Mouse (Mus musculus): ENCODE results near the gene Zfp580.

The Zfp580 gene

GRCm38 (mm10) chr7:5036136-5036535 is 15.2 kb upstream of the Zfp580 start:
- DNase-seq: no peak

DNA sequence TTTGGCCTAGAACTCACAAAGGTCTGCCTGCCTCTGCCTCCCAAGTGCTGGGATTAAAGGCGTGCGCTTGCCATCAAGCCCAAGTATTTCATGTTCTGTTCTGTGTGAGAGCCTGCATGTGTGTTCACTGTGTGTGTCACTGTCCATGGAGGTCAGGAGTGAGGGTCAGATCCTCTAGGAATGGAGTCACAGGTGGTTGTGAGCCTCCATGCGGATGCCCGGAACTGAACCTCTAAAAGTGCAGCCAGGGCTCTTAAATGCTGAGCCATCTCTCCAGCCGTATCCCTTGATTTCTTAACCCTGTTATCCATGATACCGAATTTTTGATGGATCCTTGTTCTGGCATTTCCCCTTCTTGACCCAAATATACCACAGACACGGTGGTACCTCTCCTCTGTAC is 14.3 kb upstream of the Zfp580 start:
- no peak for DNase-seq

DNA sequence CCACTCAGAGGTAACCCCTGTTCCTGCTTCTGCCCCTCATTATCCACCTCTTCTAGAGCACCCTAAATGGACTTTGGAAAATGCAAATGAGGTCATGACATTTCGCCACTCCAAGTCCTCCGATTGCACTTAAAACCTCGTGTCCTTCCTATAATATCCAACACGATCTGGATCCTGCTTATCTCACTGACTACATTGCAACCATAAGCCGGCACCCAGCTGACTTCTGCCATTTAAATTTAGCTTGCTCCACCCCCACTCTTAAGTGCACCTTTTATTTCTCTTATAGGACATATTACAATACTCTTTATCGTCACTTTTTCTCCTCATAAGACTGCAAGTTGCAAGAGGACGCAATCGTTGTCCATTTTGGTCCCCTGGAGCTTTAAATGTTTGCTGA is 13.9 kb upstream of the Zfp580 start:
- no peak for DNase-seq

DNA sequence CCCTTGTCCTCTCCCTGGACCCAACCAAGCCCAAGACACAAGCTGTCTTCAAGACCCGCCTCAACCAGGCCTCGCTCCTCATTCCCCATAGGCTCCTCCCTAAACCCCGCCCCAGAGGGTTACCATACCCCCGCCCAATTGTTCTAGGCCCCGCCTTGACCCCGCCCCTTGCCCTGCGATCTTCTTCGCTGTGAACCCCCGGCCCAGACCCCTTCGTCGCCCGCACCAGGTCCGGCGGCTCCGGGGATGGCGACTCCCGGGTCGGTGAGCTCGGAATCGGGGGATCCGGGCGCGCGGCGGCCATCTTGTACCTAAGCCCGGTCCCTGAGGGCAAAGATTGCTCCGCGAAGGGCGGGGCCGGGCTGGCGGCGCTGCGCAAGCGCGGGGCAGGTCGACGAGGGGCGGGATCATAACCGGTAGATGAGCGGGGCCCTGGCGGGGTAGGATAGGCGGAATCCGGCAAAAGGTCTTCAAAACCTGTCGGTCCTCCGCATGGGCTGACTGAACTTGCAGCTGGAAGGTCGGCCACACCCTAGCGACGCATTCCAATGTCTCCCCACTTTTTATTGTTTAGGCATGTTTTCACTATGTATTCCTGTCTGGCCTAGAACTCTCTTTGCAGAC is 13.1 kb upstream of the Zfp580 start, which contains the start of gene Zfp784:
Zfp784 (minus strand) TSS at position 338 of the 624 bp plus-strand sequence.
- DNase-seq: peak; percentile 94

- DNase-seq: no peak
These were observed 12.4 kb upstream of the Zfp580 start for GRCm38 (mm10) chr7:5038940-5039339.

DNA sequence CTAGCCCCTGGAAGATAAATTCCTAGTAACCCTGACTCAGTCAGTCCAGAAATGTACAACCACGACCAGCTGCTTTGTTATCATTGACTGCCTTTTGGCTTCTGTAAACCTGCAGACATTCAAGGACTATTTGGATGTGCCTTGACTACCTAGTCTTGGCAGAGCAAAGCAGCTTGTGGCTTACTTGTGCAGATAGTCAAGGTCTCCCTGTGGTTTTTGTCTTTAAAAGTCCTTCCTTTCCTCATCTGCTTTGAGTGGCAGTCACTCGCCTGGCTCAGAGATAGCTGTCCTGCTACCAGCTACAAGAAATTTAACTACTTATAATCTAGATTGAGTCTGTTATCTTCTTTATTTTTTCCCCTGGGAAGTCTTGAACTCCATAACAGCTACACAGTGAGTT is 6.4 kb upstream of the Zfp580 start:
- no peak for DNase-seq

- no peak for DNase-seq
These were observed 5.2 kb upstream of the Zfp580 start for GRCm38 (mm10) chr7:5046112-5046511.

DNA sequence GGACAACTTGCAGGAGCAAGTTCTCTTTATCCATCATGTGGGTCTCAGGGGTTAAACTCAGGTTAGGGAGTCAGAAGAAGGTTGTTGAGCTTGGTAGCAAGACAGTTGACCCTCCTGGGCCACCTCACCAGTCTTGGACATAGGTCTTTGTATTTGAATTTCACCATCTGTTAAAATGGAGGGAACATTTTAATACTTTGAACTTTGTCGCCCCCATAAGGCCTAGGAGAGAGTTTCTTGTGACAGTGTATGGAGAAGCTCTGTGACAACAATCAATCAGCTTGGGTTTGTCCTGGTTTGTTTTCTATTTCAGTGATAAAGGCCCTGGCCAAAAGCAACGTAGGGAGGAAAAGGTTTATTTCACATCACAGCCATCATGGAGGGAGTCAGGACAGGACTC is 4.0 kb upstream of the Zfp580 start:
- no peak for DNase-seq

- no peak for DNase-seq
These were observed 1.1 kb downstream of the Zfp580 start for GRCm38 (mm10) chr7:5052438-5052837.

- no peak for DNase-seq
These were observed 1.6 kb downstream of the Zfp580 start for GRCm38 (mm10) chr7:5052931-5053343.

- DNase-seq: no peak
These were observed 2.3 kb downstream of the Zfp580 start for GRCm38 (mm10) chr7:5053456-5054179.

DNA sequence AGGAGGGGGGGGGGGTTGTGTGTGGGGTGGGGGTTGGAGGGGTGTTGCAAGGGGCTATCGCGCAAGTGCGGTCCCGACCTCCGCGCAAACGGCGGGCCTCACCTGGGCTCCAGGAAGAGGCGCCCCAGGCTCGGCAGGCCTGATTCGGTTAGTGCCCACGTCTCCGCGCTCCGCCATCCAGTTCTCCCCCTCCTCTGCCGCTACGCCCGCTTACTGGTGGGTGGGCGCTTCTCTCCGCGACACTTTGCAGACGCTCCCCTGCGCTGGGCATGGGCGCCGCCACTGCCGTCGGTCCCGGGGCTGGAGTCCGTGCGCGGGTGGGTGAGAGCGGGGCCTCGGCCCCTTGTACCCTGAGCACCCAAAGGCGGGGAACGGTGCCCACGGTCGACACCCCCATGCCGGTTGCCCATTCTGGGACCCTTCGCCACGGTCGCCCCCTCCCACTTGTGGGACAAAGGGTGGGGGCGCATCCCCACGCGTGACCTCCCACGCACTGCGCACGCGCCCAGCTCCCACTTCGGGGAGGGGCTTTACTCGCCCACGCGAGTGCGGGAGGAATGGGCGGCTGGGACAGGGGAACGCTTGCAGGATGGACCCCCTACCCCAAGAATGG is 5.4 kb downstream of the Zfp580 start:
- DNase-seq: peak; percentile 63

GRCm38 (mm10) chr7:5057381-5057780 is 6.0 kb downstream of the Zfp580 start:
- DNase-seq: no peak

- no peak for DNase-seq
These were observed 6.5 kb downstream of the Zfp580 start for GRCm38 (mm10) chr7:5057804-5058203.

DNA sequence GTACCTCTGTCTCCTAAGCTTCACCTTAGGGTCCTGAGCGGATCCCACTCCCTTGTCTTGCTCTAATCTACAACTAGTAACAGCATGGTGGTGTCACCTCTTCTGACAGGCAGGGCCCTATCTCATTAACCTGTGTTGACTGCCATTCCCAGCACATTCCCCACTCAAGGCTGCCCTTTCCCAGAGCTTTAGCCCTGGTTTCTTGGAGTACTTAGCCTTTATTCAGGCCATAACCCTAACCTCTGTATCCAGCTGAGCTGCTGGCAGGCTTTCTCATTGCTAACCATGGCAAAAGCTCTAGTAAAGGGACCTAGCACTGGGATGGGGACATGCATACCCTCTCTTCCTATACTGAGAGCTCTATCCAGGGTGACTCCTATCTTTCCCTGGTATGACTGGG is 7.3 kb downstream of the Zfp580 start:
- no peak for DNase-seq

DNA sequence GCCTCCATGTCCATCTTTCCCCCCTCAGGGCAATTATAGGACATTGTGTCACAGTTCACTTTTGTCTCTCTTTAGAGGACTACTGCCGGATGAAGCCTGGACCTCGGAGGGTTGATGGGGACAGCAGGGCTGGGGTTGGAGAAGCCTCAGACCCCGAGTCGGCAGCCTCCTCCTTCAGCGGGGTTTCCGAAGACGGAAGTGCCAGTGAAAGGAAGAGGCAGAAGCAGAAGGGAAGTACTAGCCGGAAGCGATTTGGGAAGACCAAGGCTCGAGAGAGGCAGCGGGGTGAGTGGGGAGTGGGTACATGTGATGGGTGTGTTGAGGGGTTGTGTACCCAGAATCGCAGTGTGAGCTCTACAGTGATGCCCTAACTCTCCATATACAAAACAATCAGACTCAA is 8.1 kb downstream of the Zfp580 start:
- DNase-seq: no peak

GRCm38 (mm10) chr7:5060239-5060731 is 8.9 kb downstream of the Zfp580 start:
- DNase-seq: peak; percentile 89

GRCm38 (mm10) chr7:5060944-5061773 is 9.8 kb downstream of the Zfp580 start:
- peak; percentile 98 for DNase-seq

- peak; percentile 93 for DNase-seq
These were observed 10.5 kb downstream of the Zfp580 start, which contains the start of gene U2af2 for GRCm38 (mm10) chr7:5061774-5062359. Gene U2af2, plus strand, starts transcription at chr7:5062143.

DNA sequence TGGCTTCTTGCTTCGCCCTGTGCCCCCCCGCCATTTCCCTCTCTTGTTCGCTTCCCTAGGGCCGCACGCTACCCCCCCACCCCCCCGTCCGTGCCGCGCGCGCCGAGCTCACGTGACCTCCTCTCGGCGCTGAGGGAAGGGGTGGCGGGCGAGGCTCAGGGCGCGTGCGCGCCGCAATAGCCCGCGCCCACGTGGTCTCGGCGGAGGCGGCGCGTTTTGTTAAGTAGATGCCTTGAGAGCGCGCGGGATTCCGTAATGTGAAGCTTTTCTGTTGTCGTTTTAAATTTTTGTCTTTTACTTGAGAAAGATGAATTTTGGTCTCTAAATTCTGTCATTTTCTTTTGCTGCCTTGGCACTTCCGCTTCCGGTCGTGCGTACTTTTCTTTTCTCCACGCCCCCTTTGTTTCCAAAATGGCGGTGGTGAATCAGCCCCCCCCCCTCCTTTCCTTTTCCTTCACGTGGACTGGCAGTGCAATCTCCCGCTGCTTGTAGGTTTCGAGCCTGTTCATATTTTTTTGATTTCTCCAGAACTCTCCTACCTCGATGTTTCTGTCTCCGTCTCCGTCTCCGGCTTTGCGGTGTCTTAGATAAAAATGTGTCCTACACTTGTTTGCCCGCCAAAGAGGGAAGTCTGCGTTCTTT is 11.1 kb downstream of the Zfp580 start:
- DNase-seq: no peak

DNA sequence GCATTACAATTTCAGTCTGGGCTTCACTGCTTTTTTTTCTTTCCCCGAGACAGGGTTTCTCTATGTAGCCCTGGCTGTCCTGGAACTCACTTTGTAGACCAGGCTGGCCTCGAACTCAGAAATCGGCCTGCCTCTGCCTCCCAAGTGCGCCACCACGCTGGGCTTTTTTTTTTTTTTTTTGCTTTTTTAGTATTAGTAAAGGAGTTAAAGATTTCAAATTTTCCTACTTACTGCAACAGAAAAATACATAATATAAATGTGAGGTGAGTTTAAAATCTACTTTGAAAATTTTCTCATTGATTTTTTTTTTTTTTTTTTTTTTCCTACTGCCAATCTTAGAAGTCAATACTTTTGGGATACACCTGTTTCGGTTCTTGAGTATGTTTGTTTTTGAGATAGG is 13.5 kb downstream of the Zfp580 start:
- DNase-seq: no peak

DNA sequence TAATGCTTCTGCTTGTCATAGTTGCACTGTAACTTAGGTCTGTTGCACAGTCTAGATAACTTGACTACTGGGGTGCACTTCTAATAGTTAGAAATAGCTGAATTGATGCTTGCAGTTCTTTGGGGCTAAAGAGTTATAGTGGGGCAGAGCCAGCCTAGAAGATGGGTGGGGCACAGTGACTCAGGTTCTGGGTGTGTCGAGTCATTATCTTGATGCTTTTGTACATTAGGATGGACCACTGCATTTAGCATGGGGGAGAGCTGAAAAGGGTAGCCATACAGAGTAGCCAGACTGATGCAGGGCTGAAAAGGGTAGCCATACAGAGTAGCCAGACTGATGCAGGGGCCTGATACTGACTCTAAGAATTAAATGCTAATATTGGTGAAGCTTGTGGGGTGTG is 22.2 kb downstream of the Zfp580 start:
- DNase-seq: no peak

All from cerebellum, adult 11 months (tissue).